Mouse (Mus musculus) urinary bladder, postnatal 36 days (tissue): ENCODE measurements at regions not wholly inside any gene's neighbourhood (a gene's known extent, or its start where the extent isn't known, plus 50 kb on each side); places are given as distances from the start of the nearest gene placed in this dataset.

Source experiments
- DNase-seq, 2 experiments: peaks; one replicate each; pipeline ENCODE4 v3.0.0; 2022; ENCODE audit warnings: low spot score in 2 of 2, mixed read lengths in 1 of 2

DNA sequence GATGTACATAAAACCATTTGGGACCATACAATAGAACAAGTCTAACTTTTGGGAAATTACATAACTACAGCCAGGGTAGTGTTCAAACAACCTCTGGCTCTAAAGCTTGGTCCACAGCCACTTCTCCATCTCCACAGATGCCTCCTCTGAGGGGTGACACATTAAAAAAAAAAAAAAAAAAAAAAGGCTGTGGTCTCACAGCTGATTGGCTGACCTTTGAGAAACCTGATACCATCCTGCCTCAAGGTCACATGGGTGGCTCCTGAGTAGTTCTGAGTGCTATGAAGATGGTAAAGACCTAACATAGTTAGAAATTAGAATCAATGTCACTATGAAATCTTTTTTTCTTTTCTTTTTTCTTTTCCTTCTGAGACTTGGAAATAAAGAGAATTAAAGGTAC is 102.4 kb downstream of the Tmem182 start:
- DNase-seq, result no peak

DNA sequence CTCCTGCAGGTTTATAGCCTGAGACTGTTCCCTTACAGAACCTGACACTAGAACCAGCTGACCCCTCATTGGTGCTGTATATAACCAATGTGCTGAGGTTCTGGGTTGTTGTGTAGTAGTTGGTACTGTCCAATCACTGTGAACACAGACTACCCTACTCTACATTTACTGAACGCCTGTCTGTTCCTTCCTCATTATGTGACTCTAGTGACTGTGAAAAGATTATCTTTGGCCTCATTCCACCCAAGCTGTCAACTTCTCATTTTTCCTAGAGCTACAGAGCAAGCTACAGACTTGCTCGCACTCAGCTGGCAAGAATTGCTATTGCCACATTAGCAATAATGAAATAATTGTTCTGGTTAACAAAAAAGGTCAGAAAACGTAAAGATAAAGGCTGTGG is 108.2 kb downstream of the Tmem182 start:
- no peak for DNase-seq

DNA sequence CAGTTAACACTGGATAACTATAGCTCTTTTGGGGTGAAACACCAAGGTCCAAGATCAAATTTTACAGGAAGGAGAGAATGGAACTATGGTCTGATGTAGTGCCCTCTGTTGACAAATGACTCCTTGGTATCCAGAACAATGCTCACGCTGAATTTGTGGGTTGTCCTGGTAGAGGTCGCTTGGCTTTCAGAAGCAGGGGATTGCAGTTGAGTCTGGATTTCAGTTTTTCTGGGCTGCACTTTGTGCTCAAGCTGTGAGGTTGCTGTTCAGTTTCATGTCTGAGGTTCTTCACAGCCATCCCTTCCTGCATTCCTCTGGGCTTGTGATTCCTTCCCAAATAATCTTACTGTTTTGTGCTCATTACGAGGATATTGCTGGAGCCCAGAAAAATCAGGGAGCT is 118.9 kb downstream of the Tmem182 start:
- DNase-seq, result no peak

DNA sequence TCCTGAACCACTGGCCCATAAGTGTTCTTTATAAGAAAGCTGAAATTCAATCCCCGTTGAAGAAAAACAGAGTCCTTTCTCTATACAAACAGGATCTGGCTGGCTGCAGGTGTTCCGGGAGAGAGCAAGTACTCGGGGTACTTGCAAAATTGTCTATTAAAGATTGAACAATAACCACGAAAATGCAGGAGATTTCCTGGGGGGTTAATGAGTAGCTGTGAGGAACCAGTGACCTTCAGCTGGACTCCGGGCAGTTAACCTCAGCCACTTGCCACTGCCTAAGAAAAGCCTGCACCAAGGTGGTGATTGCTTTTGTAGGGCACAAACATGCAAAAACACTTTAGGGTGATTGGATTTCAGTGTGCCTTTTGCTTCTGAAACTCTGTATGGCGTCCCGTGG is 119.4 kb downstream of the Tmem182 start:
- DNase-seq, result no peak

DNA sequence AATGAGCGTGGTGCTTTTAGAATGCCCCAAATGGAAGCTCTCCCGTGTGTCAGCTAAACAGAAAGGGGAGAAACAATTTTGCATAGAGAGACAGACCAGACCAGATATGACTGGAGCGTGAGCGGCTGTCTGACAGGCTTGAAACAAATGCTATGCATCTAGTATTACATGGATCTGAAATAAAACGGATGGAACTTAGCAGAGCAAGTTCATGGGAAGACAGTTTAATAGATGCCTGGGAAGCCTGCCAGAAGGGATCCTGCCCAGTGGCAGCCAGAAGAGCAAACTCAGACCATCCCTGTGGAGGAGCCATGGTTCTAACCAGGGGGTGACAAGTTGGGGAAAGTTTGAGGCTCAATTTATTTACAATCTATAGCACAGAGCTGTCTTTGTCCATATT is 126.0 kb downstream of the Tmem182 start:
- no peak for DNase-seq

DNA sequence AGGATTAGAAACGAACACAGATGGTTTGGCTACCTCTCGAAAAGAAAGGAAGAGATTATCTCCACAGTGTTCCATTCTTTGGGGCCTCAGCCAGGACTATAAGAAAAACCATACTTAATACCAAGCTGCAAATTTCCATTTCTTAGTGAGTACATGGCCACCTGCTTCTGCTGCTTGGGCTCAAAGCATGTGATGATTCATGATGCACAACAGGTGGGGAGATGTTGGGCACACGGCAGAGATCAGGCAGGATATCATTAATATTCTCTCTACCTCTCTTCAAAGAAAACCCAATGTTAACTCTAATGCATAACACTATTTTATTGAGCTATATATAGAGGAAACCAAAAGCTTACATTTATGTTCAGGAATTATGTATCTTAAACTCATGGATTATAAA is 131.3 kb downstream of the Tmem182 start:
- no peak for DNase-seq

DNA sequence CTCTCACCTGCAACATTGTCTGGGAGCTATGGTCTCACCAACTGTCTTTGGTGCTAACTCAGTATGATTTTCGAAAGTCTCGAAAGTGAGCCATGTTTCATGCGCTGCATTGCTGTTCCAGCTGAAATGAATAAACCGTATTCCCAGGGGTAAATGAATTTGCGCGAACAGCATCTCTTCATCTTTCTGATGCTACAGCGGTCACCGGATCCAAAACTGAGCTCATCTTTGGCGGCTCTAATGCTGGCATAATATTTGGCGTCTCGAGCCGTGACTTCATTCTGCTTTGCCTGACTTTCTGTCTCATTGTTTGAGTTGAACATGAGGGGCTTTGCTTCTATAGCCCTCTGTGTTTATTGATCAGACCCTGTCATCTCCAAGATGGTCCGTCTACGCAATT is 137.3 kb downstream of the Tmem182 start:
- no peak for DNase-seq

DNA sequence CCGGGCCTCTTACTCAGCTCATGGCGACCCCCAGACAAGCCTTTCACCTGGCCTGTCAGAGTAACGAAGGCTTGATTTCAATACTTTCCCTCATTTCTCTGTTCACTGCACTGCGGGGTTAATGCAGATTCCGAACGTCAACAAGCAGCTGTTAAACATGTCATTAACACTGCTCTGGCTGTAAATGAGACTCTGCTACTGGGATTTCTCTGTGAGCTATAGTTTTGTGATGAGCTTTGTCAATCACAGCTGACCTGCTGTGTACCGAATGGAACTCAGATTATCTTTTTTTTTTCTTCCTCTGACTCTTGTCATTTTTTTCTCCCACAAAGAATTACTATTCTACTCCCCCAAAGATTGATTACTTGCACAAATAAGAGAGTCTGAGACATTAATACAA is 137.8 kb downstream of the Tmem182 start:
- no peak for DNase-seq

DNA sequence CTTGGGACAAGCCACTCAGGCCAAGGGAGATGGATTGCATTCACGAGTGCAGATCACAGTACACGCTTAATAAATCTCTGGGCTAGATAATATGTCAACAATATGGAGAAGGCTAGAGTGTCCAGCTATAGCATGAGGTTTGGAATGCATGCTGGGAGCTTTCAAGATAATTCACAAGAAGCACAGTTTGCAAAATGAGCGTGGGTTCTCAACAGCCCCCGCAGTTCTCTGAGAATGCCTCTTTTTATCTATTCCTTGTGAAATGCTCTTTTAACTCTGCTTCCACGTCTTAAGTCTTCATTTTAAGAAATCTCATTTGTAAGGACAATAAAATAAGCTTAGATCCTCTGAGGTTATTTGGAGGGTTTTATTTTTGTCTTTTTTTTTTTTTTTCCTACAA is 145.2 kb downstream of the Tmem182 start:
- DNase-seq, result no peak

DNA sequence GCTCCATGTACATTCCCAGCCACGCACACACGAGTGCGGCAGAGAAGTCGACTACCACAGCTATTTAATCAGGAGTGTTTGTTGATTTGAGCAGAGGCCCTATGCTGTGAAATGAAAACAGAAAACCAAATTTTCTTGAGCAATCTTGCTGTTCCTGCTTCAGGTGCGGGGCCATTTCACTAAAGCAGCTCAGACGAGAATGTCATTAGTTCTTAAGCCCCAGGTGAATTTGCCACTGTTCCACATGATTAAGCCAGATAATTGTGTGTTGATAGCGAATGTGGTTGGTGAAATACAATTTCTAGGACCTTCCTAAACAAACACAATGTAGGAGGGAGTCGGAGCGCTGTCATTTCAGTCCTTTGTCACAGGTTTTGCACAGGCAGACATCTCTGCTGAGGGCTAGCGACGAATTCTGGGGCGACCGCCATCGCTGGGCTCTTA is 149.3 kb downstream of the Tmem182 start:
- DNase-seq, result no peak

DNA sequence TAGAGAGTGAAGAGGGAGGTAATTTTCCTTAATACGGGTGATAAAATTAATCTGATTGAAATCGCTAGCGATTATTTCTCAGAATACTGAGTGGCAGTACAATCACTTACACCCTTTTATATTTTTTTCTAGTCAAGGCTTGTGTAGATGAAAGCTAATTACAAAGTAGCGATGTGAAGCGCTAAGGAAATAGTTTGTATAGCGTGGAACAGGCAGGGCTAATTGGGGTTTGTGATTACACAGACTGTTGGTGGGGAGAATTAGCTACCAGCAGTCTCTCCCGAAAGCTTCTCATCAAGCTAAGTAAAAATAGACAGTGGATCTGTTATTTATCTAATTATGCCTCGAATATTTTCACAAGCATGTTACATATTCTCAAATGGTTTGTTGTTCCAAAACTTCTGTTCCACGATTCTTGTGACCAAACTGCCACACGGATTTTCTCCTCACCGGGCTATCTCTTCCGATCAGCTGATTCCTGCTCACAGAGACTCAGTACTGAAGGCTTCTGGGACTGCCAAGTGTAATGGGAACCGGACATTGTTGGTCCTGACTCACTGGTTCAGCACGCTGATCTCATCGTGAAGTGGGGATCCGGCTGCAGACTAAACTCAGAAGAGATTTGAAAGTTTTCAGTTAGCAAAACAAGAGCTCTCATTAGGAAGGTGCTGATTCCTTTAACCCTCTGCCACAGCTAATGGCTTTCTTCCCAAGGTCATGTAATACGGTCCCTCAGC is 162.5 kb downstream of the Tmem182 start:
- no peak for DNase-seq

DNA sequence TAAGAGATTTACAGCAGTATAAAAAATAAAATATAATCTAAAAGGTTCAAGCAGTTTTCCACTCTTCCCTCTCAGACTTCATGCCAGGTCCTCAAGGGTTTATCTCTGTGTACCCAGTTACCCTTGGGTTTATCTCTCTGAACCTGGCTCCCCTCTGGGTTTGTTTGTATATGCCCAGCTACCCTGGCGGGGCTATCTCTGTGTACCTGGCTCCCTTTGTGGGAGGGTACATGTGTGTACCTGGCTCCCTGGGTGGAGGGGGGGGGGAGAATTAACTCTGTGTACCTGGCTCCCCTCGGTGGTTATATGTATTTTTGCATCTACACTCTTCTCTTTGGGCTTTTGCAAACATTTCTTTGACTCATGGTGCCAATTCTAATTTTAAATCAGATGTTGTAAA is 178.4 kb downstream of the Tmem182 start:
- no peak for DNase-seq

DNA sequence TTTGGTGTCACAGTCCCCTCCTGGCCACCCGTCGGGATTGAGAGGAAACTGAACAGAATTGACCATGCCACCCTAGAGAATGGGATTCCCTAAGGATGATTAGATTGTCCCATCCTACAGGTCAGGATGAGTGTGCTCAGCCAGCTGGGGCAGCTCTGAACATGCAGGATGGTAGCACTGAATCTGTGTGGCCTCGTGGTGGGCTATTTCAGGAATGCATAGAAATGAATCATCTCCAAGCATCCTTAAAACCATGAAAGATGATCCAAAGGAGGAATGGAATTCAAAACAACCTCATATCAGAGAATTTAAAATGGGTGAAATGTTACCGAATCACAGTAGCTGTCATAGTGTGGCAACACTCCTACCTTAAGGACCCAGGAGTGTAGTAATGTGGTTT is 187.9 kb downstream of the Tmem182 start:
- DNase-seq, result no peak

DNA sequence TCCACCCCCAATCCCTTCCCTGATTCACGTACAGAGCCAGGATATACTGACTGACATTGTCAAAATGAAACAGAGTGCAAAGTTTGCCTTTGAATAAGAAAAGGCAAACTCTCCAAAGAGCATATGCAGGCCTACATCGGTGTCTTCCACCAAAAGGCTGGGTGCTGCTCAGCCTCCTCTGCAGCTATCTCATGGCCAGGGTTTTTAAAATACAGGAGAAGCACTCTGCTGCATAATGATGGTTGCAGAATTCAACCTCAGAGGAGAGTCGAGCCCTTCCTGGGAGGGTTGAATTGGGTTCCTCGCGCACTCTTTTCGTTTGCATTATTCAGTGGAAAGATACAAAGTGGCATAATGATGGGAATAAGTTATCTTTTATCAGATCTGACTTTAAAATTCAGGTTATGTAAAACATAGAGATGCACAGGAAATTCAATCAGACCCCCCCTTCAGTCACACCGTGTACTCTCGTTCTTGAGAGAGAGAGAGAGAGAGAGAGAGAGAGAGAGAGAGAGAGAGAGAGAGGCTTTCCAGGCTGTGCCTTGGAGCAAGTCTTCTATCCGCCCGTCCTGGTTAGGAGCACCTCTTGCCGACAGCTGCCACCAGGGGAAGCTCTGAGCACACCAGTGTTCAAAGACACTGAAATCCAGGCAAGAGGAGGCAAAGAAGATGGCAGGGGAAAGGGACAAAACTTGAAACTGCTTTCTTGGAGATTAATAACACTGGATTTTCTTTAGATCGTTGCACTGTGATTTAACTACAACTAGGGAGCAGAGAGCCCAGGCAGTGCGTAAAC is 196.0 kb downstream of the Tmem182 start:
- DNase-seq, result no peak

DNA sequence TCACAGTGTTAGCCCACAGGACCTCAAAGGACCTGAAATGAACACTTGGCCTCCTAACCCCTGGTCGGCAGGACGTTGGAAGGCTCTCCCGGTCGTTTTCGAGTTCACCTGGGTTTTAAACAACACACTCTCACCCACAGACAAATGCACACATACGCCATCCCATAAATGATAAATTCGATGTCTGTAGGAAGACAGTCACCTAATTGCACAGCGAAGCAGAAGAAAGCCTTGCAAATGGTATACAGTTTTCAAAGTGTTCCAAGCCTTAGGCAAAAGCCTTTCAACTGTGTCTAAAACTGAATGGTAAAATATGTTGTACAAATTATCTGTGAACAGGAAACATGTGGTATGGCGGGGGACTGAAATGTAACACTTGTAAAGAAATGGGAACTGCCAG is 196.6 kb downstream of the Tmem182 start:
- DNase-seq, result no peak

DNA sequence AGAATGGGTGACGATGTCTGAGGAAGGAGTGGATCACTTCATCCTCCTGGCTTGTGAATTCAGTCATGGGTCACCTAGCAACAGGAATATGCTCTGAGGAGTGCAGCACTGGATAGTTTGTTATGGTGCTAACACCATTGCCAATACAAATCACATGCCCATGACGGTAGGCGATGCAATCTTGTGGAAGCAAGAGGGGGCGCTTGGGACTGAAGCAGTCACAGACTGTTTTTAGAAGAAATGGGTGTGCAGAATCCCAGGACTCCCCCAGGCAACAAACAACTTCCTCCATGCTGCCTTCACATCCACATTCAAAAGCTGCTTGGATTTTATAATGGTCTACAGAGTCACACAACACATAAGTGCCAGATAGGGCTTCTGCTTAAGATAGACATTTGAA is 221.5 kb downstream of the Tmem182 start:
- DNase-seq, result no peak

DNA sequence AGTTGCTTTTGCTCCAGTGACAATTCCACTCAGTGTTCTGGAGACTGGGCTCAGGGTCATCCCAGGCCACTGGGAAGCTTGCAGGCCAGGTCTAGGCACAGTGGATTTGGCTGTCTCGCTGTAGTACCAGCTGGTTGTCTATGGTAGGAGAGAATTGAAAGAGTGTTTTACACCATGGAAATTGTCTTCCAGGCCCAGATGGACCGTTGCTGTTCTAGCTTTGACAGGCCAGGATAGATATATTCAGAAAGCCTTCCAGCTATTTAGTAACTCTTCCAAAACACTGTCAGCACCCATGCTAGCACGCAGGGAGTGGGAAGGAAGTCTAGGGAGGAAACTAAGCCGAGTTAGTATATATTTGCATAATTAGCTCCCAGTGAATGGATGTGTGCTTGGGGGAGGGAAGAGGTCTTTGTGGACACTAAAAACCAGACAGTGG is 222.2 kb downstream of the Tmem182 start:
- no peak for DNase-seq

DNA sequence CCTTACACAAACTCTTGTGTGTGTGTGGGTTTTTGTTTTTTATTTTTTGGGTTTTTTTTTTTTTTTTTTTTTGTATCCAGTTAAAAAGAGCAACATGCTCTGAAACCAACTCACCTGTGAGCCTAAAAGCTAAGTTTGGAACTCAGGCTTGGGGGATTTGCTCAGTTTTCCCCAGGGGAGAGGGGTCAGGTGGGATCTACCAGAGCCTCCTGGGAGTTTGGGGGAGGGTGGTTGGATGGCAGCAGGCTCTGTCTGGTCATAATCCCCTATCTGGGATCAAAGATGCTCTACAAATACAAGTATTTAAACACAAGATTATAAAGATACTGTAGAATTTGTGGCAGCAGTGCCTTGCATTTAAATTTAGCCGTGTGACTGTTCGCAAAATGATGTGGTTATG is 222.6 kb downstream of the Tmem182 start:
- no peak for DNase-seq

DNA sequence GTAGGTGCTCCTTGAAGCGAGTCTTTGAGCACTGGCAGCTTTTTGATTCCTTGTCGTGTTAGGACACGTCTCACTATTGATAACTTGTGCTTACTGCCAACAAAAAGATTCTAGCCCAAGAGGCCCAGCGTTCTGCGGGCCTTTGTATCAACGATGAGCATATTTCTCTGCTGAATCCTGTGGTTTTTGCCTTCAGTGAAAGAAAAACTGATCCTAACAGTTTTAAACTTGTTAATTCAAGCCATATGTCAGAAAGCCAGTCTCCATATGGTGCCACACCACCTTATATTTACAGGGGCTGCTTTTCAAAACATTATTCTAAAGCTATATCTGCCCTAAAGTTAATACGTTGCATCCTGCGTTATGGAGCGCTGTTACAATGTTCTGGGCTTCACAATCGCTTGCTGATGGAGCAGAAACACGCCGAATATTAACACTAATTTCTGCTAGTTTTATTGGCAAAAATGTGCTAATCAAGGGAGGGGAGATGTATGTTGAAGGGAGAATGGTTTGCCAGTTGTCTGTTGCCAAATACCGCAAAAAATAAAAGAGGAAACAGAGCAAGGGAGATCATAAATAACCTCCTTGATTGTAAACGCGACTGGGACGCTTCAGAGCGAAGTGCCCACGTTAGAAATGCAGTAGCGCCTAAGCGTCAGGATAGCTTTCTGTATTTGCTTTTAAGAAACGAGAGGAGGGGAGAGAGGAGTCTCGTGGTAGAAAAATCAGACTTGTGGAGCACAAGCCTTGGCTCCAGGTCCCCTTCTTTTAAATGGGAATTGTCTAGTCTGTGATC is 229.9 kb downstream of the Tmem182 start:
- no peak for DNase-seq

DNA sequence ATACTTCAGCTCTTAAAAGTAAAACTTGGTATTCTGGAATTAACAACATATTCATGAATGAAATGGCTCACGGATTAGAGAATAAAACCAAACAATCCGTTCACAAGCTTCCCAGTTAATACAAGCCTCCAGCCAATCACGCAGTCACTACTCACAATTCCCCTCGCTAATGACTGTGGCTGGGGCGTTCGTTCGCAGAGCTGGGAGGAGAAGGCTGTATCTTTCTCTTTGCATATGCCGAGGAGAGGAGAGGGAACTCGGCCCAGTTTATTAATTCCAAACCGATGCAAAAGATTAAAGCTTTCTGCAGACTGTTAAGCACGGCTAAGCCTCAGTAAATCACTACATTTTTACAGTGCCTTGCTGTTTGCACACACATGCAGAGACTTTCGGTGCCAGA is 231.5 kb downstream of the Tmem182 start:
- no peak for DNase-seq

DNA sequence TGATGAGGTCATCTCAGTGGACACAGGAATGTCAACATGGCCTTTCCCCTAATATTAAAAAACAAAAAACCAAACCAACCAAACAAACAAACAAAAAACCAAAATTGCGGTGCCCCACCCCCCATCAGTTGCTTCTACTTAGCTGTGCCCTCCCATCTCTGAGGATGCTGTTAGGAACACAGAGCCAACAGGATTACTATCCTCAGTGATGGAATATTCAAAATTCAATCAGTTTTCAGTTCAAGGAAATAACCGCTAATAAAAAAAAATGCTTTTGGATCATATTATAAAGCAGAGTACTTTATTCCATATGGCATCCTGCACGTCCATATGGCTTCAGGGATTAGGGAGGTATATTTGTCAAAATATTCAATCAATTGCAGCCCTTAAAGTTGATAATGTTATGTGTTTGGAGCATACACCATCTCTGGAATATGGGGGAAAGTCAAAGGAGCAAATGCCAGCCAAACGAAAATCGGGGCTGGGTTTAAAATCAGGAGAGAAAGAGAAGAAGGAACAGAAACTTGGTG is 249.1 kb downstream of the Tmem182 start:
- DNase-seq, result no peak

DNA sequence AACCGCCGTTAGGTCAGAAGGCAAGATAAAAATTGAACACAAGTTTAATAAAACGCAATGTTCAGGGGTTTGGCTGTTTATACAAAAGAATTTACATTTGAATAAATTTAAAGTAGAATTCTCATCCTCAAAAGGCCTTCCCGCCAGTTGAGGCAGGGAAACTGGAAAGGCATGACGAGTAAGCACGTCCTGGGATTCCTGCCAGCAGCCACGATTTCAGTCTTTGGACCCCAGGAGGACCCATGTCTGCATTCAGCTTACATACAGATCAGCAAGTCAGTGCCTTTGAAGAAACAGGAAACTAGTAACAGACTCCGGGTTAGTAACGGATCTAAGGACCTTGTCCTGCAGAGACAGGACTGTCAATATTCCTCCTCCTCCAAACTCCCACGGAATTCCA is 250.4 kb downstream of the Tmem182 start:
- no peak for DNase-seq
